Mouse (Mus musculus) limb, embryonic 13.5 days (tissue): ENCODE data around the gene Mapt. TPM values are rescaled to one million over a fixed set of nuclear protein-coding genes. Genes with fewer than 3 reads are reported as not detected.
"Not testable (repeated sequence)": the region's sequence is repeated elsewhere in the genome, so short reads cannot be mapped to it uniquely, and the experiment has no call there.

Source experiments
- ATAC-seq: fragments of 200-750 bp; cut with Nextera tagmentation; 2 replicates; pipeline ENCODE4 v1.8.0; 2017; ENCODE audit warnings: low read depth, moderate number of reproducible peaks, moderate TSS enrichment; ENCODE audit not compliant: low FRiP score
- H3K27ac ChIP-seq: fragments of 300-500 bp; sonication (generic); 2 replicates; pipeline ENCODE4 v1.5.1; 2015; ENCODE audit warnings: inconsistent platforms, mild to moderate bottlenecking, moderate library complexity
- H3K27me3 ChIP-seq: fragments of 300-500 bp; sonication (generic); 2 replicates; pipeline ENCODE4 v1.6.1; 2015; ENCODE audit warnings: mild to moderate bottlenecking, inconsistent platforms
- H3K36me3 ChIP-seq: fragments of 300-500 bp; sonication (generic); 2 replicates; pipeline ENCODE4 v1.6.1; 2015; ENCODE audit warnings: inconsistent platforms, mild to moderate bottlenecking, moderate library complexity
- H3K4me1 ChIP-seq: fragments of 300-500 bp; sonication (generic); 2 replicates; pipeline ENCODE4 v1.6.1; 2015; ENCODE audit warnings: inconsistent platforms
- H3K4me2 ChIP-seq: fragments of 300-500 bp; sonication (generic); replicated peaks from 2 replicates; pipeline ENCODE4 v1.6.1; 2015; ENCODE audit warnings: inconsistent platforms, mild to moderate bottlenecking, moderate library complexity
- H3K4me3 ChIP-seq: fragments of 300-500 bp; sonication (generic); 2 replicates; pipeline ENCODE4 v1.5.1; 2015; ENCODE audit warnings: moderate library complexity, mild to moderate bottlenecking, inconsistent platforms
- H3K9ac ChIP-seq: fragments of 300-500 bp; sonication (generic); 2 replicates; pipeline ENCODE4 v1.6.1; 2015; ENCODE audit warnings: mild to moderate bottlenecking, inconsistent platforms
- H3K9me3 ChIP-seq: fragments of 300-500 bp; sonication (generic); 2 replicates; pipeline ENCODE4 v1.6.1; 2016; ENCODE audit warnings: inconsistent platforms
- WGBS: fragments of 180-500 bp; shearing (Covaris S2); methylation state at CpG from one replicate; pipeline ENCODE4 v1.1.7; 2015; 5-methylcytosine and 5-hydroxymethylcytosine counted together
- polyA plus RNA-seq: library from polyadenylated mRNA; unstranded; fragments of >200 nt; fragmentation: Nextera tagmentation; extraction: Ambion mirVana; gene quantifications from 2 replicates; pipeline ENCODE4 v1.2.1, GENCODE M21; 2015

Mapt gene
- polyA plus RNA-seq, 1 experiment from 2014 or later, result 3.0 TPM

- Histone ChIP-seq H3K9ac (no peak overlapping the region), H3K9me3 (no peaks in the 10 kb centered on the region), H3K4me1 (no peaks in the 10 kb centered on the region), H3K27me3 (no peaks in the 10 kb centered on the region; the same call in 1 of the 2 replicates), H3K4me2 (no peak overlapping the region), H3K27ac (no peak overlapping the region), H3K4me3 (no peak overlapping the region), H3K36me3 (no peaks in the 10 kb centered on the region)
- no peak for ATAC-seq
- 87% methylated on average over 6 of the region's 6 CpGs for WGBS
Observed at GRCm38 (mm10) chr11:104211251-104211650, 19.9 kb upstream of the Mapt start.

- not testable (repeated sequence) for ATAC-seq, H3K9me3 ChIP-seq, H3K4me1 ChIP-seq, H3K36me3 ChIP-seq, H3K27ac ChIP-seq, H3K27me3 ChIP-seq, H3K4me3 ChIP-seq, H3K4me2 ChIP-seq, H3K9ac ChIP-seq
- WGBS, result 95% methylated on average over 5 of the region's 5 CpGs
Observed at GRCm38 (mm10) chr11:104214128-104214527, 17.1 kb upstream of the Mapt start.

GRCm38 (mm10) chr11:104218075-104218474, 13.1 kb upstream of the Mapt start:
- no peak overlapping the region for H3K9ac ChIP-seq
- no peaks in the 10 kb centered on the region for H3K36me3 ChIP-seq
- no peaks in the 10 kb centered on the region for H3K9me3 ChIP-seq
- no peak overlapping the region for H3K4me3 ChIP-seq
- no peaks in the 10 kb centered on the region for H3K4me1 ChIP-seq
- ATAC-seq, result no peak
- H3K27me3 ChIP-seq, result no peaks in the 10 kb centered on the region
- 83% methylated on average over 3 of the region's 3 CpGs for WGBS
- no peak overlapping the region for H3K4me2 ChIP-seq
- no peak overlapping the region for H3K27ac ChIP-seq

DNA sequence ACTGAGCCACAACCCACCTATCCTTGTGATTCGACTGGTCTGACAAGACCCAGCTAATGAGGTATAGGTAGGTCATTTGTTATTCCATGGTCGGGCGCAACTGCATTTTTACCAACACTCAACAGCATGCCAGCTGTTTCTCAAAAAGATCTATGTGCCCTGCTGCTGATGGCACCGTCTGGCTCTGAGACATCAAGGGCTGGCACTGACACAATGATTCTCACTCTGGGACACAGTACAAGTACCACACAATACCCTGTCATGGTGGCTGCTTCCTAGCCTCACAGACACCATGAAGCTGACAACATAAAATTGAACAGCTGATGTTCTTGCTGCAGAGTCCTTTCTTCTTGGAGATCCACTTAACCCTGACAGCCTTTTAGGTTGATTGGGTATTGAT, 10.9 kb upstream of the Mapt start:
- Histone ChIP-seq H3K27me3 (no peaks in the 10 kb centered on the region), H3K4me1 (no peaks in the 10 kb centered on the region), H3K9me3 (no peaks in the 10 kb centered on the region), H3K9ac (no peak overlapping the region), H3K27ac (no peak overlapping the region), H3K36me3 (no peaks in the 10 kb centered on the region), H3K4me3 (no peak overlapping the region), H3K4me2 (no peak overlapping the region)
- no peak for ATAC-seq
- 82% methylated on average over 4 of the region's 4 CpGs for WGBS

DNA sequence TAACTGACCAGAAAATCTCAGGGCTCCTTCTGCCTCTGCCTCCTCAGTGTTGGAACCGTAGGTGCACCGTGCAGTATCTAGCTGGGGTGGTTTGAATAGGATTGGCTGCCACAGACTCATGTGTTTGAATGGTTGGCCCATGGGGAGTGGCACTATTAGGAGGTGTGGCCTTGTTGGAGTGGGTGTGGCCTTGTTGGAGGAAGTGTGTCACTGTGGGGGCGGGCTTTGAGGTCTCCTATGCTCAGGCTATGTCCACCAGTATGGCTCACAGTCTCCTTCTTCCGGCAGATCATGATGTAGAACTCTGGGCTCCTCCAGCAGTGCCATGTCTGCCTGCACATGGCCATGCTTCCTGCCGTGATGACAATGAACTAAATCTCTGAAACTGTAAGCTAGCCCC, 9.4 kb upstream of the Mapt start:
- WGBS, result 76% methylated on average over 5 of the region's 5 CpGs
- H3K4me3 ChIP-seq, result no peak overlapping the region
- no peaks in the 10 kb centered on the region for H3K27me3 ChIP-seq
- no peak overlapping the region for H3K4me2 ChIP-seq
- H3K27ac ChIP-seq, result no peak overlapping the region
- no peak for ATAC-seq
- H3K4me1 ChIP-seq, result no peaks in the 10 kb centered on the region
- H3K9ac ChIP-seq, result no peak overlapping the region
- H3K36me3 ChIP-seq, result no peaks in the 10 kb centered on the region
- H3K9me3 ChIP-seq, result no peaks in the 10 kb centered on the region

- Histone ChIP-seq H3K9ac (no peak overlapping the region), H3K4me3 (no peak overlapping the region), H3K36me3 (no peaks in the 10 kb centered on the region)
Observed at GRCm38 (mm10) chr11:104223301-104223700, 7.9 kb upstream of the Mapt start.

DNA sequence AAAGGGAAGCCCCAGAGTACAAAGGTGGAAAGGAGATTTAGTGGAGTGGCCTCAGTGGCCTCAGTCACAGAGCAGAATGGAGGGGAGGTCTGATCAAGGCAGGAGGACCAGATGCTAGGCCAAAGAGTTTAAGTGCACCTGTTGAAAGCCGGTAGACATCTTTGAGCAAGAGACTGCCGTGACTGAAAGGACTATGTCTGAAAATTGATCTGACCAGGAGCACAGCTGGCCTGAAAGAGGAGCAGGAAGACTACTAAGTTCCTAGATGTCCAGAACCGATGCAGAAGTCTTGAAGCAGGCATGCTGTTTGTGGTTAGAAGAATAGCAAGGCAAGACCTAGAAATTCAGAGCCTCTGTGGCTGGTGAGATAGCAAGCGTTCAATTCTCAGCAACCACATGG, 1.8 kb upstream of the Mapt start:
- Histone ChIP-seq H3K4me1 (peaks cover 28% of the 10 kb centered on the region), H3K36me3 (no peaks in the 10 kb centered on the region), H3K27me3 (peaks cover 57% of the 10 kb centered on the region), H3K27ac (no peak overlapping the region), H3K4me3 (no peak overlapping the region), H3K4me2 (no peak overlapping the region), H3K9me3 (no peaks in the 10 kb centered on the region), H3K9ac (no peak overlapping the region)
- ATAC-seq, result no peak
- 64% methylated on average over 4 of the region's 4 CpGs for WGBS

More at GRCm38 (mm10) chr11:104223301-104223700, 7.9 kb upstream of the Mapt start:
- ATAC-seq, result no peak
- no peak overlapping the region for H3K4me2 ChIP-seq
- H3K27ac ChIP-seq, result no peak overlapping the region
- H3K27me3 ChIP-seq, result peaks cover 6% of the 10 kb centered on the region
- no peaks in the 10 kb centered on the region for H3K4me1 ChIP-seq
- no peaks in the 10 kb centered on the region for H3K9me3 ChIP-seq
- WGBS, result 82% methylated on average over 9 of the region's 9 CpGs

- Histone ChIP-seq H3K9ac (no peak overlapping the region), H3K27me3 (peaks cover 65% of the 10 kb centered on the region)
- WGBS, result 12% methylated on average over 9 of the region's 9 CpGs
Observed at GRCm38 (mm10) chr11:104230066-104230778, 968 bp upstream of the Mapt start.

DNA sequence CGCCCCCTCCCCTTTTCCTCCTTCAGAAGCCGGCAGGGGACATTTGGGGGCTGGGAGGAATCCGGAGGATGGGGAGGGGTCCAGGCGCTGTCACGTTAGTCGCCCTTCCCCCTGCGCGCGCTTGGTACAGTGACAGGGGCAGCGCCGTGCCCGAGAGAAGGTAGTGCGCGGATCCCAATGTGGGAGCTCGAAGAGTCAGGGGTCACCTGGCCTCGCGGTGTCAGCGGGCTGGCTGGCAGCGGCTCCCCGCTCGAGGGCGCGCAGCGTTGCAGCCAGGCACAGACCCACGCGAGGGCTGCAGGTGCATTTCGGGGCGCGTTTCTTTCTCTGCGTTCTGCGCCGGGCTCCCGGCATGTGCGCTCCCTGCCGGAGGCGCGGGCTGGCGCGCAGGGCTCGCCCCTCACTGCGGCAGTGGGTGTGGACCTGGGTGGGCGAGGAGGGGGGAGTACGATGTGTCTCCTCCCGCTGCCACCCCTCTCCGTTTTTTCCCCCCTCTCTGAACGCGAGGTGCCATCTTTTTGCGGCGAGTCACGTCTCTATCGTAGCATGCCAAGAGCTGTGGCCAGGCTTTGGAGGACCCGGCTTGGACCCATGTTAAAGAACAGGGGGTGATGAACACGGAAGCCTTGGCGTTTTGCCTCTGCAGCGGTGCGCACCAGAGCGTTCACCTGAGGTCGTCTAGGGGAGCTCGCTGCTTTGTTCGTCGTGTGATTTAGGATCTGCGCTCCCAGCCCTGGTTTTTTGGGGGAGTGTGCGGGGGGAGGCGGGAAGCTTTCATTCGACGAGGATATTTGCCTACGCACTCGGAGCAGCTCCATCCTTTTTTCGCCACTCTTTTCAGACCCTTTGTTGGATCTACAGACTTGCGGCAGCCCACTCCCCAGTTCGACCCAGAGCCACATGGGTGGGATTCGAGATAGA, 1.2 kb downstream of the Mapt start:
- Histone ChIP-seq H3K27me3 (peaks cover 83% of the 10 kb centered on the region), H3K9ac (peak overlapping the region; percentile 62; the same call in 1 of the 2 replicates), H3K9me3 (no peaks in the 10 kb centered on the region), H3K36me3 (no peaks in the 10 kb centered on the region), H3K27ac (no peak overlapping the region), H3K4me2 (peak overlapping the region; percentile 96), H3K4me1 (peaks cover 28% of the 10 kb centered on the region), H3K4me3 (peak overlapping the region; percentile 62)
- ATAC-seq, result no peak
- WGBS, result under 1% methylated on average over 69 of the region's 72 CpGs

More at GRCm38 (mm10) chr11:104230066-104230778, 968 bp upstream of the Mapt start:
- peaks cover 28% of the 10 kb centered on the region for H3K4me1 ChIP-seq
- no peaks in the 10 kb centered on the region for H3K36me3 ChIP-seq
- peak overlapping the region; percentile 62 for H3K4me3 ChIP-seq
- H3K27ac ChIP-seq, result no peak overlapping the region
- peak overlapping the region; percentile 96 for H3K4me2 ChIP-seq
- no peaks in the 10 kb centered on the region for H3K9me3 ChIP-seq
- no peak for ATAC-seq

- peak overlapping the region; percentile 96 for H3K4me2 ChIP-seq
- no peak overlapping the region for H3K9ac ChIP-seq
- 1% methylated on average over 10 of the region's 10 CpGs for WGBS
- no peak overlapping the region for H3K27ac ChIP-seq
- H3K9me3 ChIP-seq, result no peaks in the 10 kb centered on the region
- no peaks in the 10 kb centered on the region for H3K36me3 ChIP-seq
- ATAC-seq, result no peak
- H3K4me3 ChIP-seq, result peak overlapping the region; percentile 62; the same call in 1 of the 2 replicates
- peaks cover 28% of the 10 kb centered on the region for H3K4me1 ChIP-seq
- H3K27me3 ChIP-seq, result peaks cover 82% of the 10 kb centered on the region
Observed at GRCm38 (mm10) chr11:104233101-104233500, 1.9 kb downstream of the Mapt start.

DNA sequence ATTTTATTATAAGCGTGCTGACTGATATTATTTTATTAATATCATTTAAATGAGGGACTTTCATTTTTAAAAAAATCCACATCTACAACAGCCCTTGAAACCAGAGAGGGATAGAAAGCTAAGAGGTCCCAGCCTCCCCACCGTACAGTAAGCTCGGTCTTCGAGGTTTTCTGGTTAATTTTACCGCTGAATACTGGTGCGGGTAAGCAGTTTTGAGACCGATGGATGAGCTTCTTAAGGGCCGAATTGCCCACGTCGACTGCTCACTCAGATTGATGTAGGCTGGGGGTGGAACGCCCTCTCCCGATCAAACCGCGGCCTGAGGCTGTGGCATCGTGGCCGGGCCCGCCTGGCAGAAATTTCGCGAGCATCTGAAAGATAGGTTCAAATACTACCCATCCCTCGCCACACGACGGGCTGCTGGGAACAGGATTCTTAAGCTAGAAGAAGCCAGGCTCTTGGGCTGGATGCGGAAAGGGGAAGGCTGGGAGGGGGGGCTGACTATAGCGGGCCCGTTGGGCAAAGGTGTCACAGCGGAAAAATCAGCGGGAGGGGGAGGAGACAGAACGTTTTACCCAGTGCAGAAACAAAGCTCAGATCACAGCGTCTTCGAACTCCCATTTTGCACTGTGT, 2.5 kb downstream of the Mapt start:
- peaks cover 78% of the 10 kb centered on the region for H3K27me3 ChIP-seq
- ATAC-seq, result no peak

GRCm38 (mm10) chr11:104234680-104235079, 3.5 kb downstream of the Mapt start:
- no peak overlapping the region for H3K27ac ChIP-seq
- no peaks in the 10 kb centered on the region for H3K36me3 ChIP-seq
- 48% methylated on average over 6 of the region's 6 CpGs for WGBS
- no peak overlapping the region for H3K4me3 ChIP-seq
- ATAC-seq, result no peak
- peaks cover 28% of the 10 kb centered on the region for H3K4me1 ChIP-seq
- H3K9me3 ChIP-seq, result no peaks in the 10 kb centered on the region
- H3K27me3 ChIP-seq, result peaks cover 68% of the 10 kb centered on the region
- no peak overlapping the region for H3K4me2 ChIP-seq
- H3K9ac ChIP-seq, result no peak overlapping the region

More for the DNA sequence above, 2.5 kb downstream of the Mapt start:
- no peaks in the 10 kb centered on the region for H3K9me3 ChIP-seq
- H3K4me1 ChIP-seq, result peaks cover 28% of the 10 kb centered on the region
- H3K27ac ChIP-seq, result no peak overlapping the region
- H3K4me2 ChIP-seq, result peak overlapping the region; percentile 17; the same call in 1 of the 2 replicates
- H3K36me3 ChIP-seq, result no peaks in the 10 kb centered on the region
- H3K9ac ChIP-seq, result no peak overlapping the region
- 3% methylated on average over 30 of the region's 30 CpGs for WGBS
- peak overlapping the region; percentile 1; the same call in 1 of the 2 replicates for H3K4me3 ChIP-seq
